Mouse (Mus musculus) ES-E14 (cell line): ENCODE data around the gene Mum1. TPM values are rescaled to one million over a fixed set of nuclear protein-coding genes. Genes with fewer than 3 reads are reported as not detected.

Source experiments
- DNase-seq: peaks from one replicate; pipeline ENCODE4 v3.0.0-alpha.2; 2013; ENCODE audit warnings: low read depth, low spot score
- H3K27ac ChIP-seq: 2 replicates; pipeline ENCODE4 v1.5.1; 2012; ENCODE audit warnings: low read depth, mild to moderate bottlenecking, low read length, moderate library complexity, mixed read lengths; ENCODE audit not compliant: poor library complexity, insufficient read depth, severe bottlenecking
- H3K36me3 ChIP-seq: 2 replicates; pipeline ENCODE4 v1.6.1; 2012; ENCODE audit warnings: mild to moderate bottlenecking, low read length, moderate library complexity, mixed read lengths; ENCODE audit not compliant: control insufficient read depth, poor library complexity, insufficient read depth, severe bottlenecking
- H3K4me1 ChIP-seq, 2 experiments: fragments of 150-350 bp in 1 of 2; sonication (generic) in 1 of 2; 2 replicates each; pipeline ENCODE4 v1.6.1; 2012; ENCODE audit warnings: low read length in 2 of 2, mild to moderate bottlenecking in 1 of 2, mixed read lengths in 1 of 2; ENCODE audit not compliant: control insufficient read depth in 2 of 2, insufficient read depth in 2 of 2, poor library complexity in 1 of 2
- H3K4me3 ChIP-seq, 2 experiments: fragments of 150-350 bp in 1 of 2; sonication (generic) in 1 of 2; 2 replicates each; pipeline ENCODE4 v1.5.1; 2012; ENCODE audit warnings: low read length in 2 of 2, low read depth in 1 of 2, mild to moderate bottlenecking in 1 of 2, mixed read lengths in 1 of 2; ENCODE audit not compliant: insufficient read depth in 1 of 2, poor library complexity in 1 of 2, severe bottlenecking in 1 of 2
- H3K9ac ChIP-seq: 2 replicates; pipeline ENCODE4 v1.6.1; 2012; ENCODE audit warnings: low read depth, mild to moderate bottlenecking, low read length, mixed read lengths; ENCODE audit not compliant: poor library complexity, insufficient read depth, severe bottlenecking
- H3K9me3 ChIP-seq: fragments of 150-350 bp; sonication (generic); 2 replicates; pipeline ENCODE4 v1.6.1; 2012; ENCODE audit warnings: low read depth, mild to moderate bottlenecking, low read length; ENCODE audit not compliant: control insufficient read depth, insufficient read depth
- CHD2 ChIP-seq: IDR thresholded peaks from 2 replicates; pipeline ENCODE4 v1.6.1; 2014; ENCODE audit warnings: mild to moderate bottlenecking, low read depth, low read length, inconsistent platforms
- HCFC1 ChIP-seq: IDR thresholded peaks from 2 replicates; pipeline ENCODE4 v1.6.1; 2012; ENCODE audit warnings: low read length, inconsistent platforms, borderline replicate concordance; ENCODE audit not compliant: insufficient read depth
- MAFK ChIP-seq: IDR thresholded peaks from 2 replicates; pipeline ENCODE4 v1.6.1; 2014; ENCODE audit warnings: mild to moderate bottlenecking, low read depth, low read length, inconsistent platforms; ENCODE audit not compliant: insufficient read depth
- ZC3H11A ChIP-seq: IDR thresholded peaks from 2 replicates; pipeline ENCODE4 v1.6.1; 2012; ENCODE audit warnings: low read depth, mild to moderate bottlenecking, inconsistent platforms, low read length, borderline replicate concordance
- ZNF384 ChIP-seq: IDR thresholded peaks from 2 replicates; pipeline ENCODE4 v1.6.1; 2012; ENCODE audit warnings: low read depth, low read length, inconsistent platforms
- in situ Hi-C, 2 experiments: fragments of 600-800 bp; cut with MboI; formaldehyde crosslinking; loops; one replicate each; pipeline ENCODE4 v1.15.1; 2025; ENCODE audit warnings: low sequenced_read_pairs in 2 of 2, inconsistent platforms in 1 of 2; ENCODE audit not compliant: unreplicated experiment in 2 of 2
- total RNA-seq: library from RNA; depleted of rRNA; stranded (reverse); fragments of 300-350 nt; gene quantifications from 2 replicates; pipeline ENCODE4 v1.2.3, GENCODE M21; 2012; rRNA removed

Gene Mum1
- total RNA-seq, 1 experiment, result 80.8 TPM

DNA sequence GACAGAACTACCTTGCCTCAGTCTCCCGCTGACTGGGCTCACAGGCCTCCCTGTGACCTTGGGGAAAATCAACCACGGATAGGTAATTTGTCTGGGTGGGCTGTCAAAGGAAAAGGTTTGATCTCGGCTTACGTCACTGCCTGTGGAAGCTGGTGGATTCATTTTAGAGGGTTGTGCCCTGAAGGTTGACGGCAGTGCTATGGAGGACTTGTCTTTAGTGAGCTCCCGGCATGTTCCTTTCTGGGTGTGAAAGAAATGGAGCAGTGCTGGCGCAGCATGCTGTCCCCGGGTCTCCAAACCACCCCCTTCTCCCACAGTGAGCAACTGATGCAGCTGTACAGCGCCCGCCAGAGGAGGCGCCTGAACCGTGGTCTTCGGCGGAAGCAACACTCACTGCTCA, 67.1 kb downstream of the Mum1 start:
- DNase-seq, result no peak
- peaks cover 0 to 20% of the 10 kb centered on the region in 2 experiments; a peak in 2 of 4 replicates for H3K4me1 ChIP-seq
- peak overlapping the region; percentile 87 for H3K27ac ChIP-seq

More for the DNA sequence above, 67.1 kb downstream of the Mum1 start:
- TF ChIP-seq ZC3H11A (no peak), CHD2 (no peak), ZNF384 (no peak), MAFK (no peak), HCFC1 (no peak)
- Histone ChIP-seq H3K9ac (peak overlapping the region; percentile 99), H3K4me3 (peak overlapping the region; percentile 71 to 83), H3K36me3 (peaks cover 26% of the 10 kb centered on the region), H3K9me3 (no peaks in the 10 kb centered on the region)
- in situ Hi-C loops, result no loop called here

Other genes starting within 250 kb of the Mum1 start
- 127 and 220 TPM in 2 replicates for gene Tmem259, start 242.1 kb upstream of the Mum1 start, total RNA-seq
- 94.1 and 159 TPM in 2 replicates for gene Cnn2, start 237.8 kb upstream of the Mum1 start, total RNA-seq
- gene Abca7, start 229.9 kb upstream of the Mum1 start, total RNA-seq, result 8.8 and 18.9 TPM in 2 replicates
- gene Arhgap45, start 209.8 kb upstream of the Mum1 start, total RNA-seq, result 17.0 and 20.9 TPM in 2 replicates
- 266 and 293 TPM in 2 replicates for gene Polr2e, start 186.6 kb upstream of the Mum1 start, total RNA-seq
- 1,456 and 1,919 TPM in 2 replicates for gene Gpx4, start 179.3 kb upstream of the Mum1 start, total RNA-seq
- gene Sbno2, start 120.9 kb upstream of the Mum1 start, total RNA-seq, result 36.6 and 49.3 TPM in 2 replicates
- gene Stk11, start 110.6 kb upstream of the Mum1 start, total RNA-seq, result 124 and 141 TPM in 2 replicates
- gene Atp5d, start 87.8 kb upstream of the Mum1 start, total RNA-seq, result 217 and 226 TPM in 2 replicates
- 20.9 and 41.0 TPM in 2 replicates for gene Cbarp, start 85.6 kb upstream of the Mum1 start, total RNA-seq
- gene Midn, start 78.2 kb upstream of the Mum1 start, total RNA-seq, result 38.3 and 42.6 TPM in 2 replicates
- gene Cirbp, start 60.4 kb upstream of the Mum1 start, total RNA-seq, result 69.6 and 105 TPM in 2 replicates
- gene 1600002K03Rik, start 53.5 kb upstream of the Mum1 start, total RNA-seq, result 25.4 and 31.2 TPM in 2 replicates
- 2.7 and 3.4 TPM in 2 replicates for gene Efna2, start 47.0 kb upstream of the Mum1 start, total RNA-seq
- 205 and 290 TPM in 2 replicates for gene Ndufs7, start 22.7 kb downstream of the Mum1 start, total RNA-seq
- gene Gamt, start 34.6 kb downstream of the Mum1 start, total RNA-seq, result 2.9 and 3.0 TPM in 2 replicates
- 121 and 154 TPM in 2 replicates for gene Dazap1, start 35.1 kb downstream of the Mum1 start, total RNA-seq
- gene Rps15, start 66.0 kb downstream of the Mum1 start, total RNA-seq, result 2,505 and 2,820 TPM in 2 replicates
- gene Apc2, start 69.5 kb downstream of the Mum1 start, total RNA-seq, result 4.4 and 4.6 TPM in 2 replicates
- 29.6 and 33.4 TPM in 2 replicates for gene 2310011J03Rik, start 94.1 kb downstream of the Mum1 start, total RNA-seq
- gene Pcsk4, start 103.1 kb downstream of the Mum1 start, total RNA-seq, result 1.4 and 3.3 TPM in 2 replicates
- gene Reep6, start 103.5 kb downstream of the Mum1 start, total RNA-seq, result 13.3 and 21.8 TPM in 2 replicates
- 2.1 and 2.4 TPM in 2 replicates for gene Adamtsl5, start 122.0 kb downstream of the Mum1 start, total RNA-seq
- 6.0 and 17.4 TPM in 2 replicates for gene Plk5, start 130.0 kb downstream of the Mum1 start, total RNA-seq
- gene Mex3d, start 161.2 kb downstream of the Mum1 start, total RNA-seq, result 27.1 and 28.9 TPM in 2 replicates
- 131 and 134 TPM in 2 replicates for gene Mbd3, start 173.1 kb downstream of the Mum1 start, total RNA-seq
- 995 and 1,362 TPM in 2 replicates for gene Uqcr11, start 180.4 kb downstream of the Mum1 start, total RNA-seq
- 90.9 and 108 TPM in 2 replicates for gene Tcf3, start 207.2 kb downstream of the Mum1 start, total RNA-seq